Mouse (Mus musculus) NIH3T3 (cell line): ENCODE results near the gene Map3k1.

Source experiments
- DNase-seq: peaks from one replicate; pipeline ENCODE4 v3.0.0-alpha.2; 2012; ENCODE audit warnings: low read depth

The Map3k1 gene

GRCm38 (mm10) chr13:111812647-111813046, 3.9 kb upstream of the Map3k1 start:
- DNase-seq = peak; percentile 48

GRCm38 (mm10) chr13:111810998-111811628, 2.3 kb upstream of the Map3k1 start:
- no peak for DNase-seq

GRCm38 (mm10) chr13:111809466-111810228, 854 bp upstream of the Map3k1 start:
- no peak for DNase-seq

GRCm38 (mm10) chr13:111808387-111808636, 481 bp downstream of the Map3k1 start:
- no peak for DNase-seq

GRCm38 (mm10) chr13:111807596-111808386, 1.0 kb downstream of the Map3k1 start:
- no peak for DNase-seq

- no peak for DNase-seq
Observed at GRCm38 (mm10) chr13:111807105-111807595, 1.6 kb downstream of the Map3k1 start.

GRCm38 (mm10) chr13:111805738-111806722, 2.8 kb downstream of the Map3k1 start:
- no peak for DNase-seq

- no peak for DNase-seq
Observed at GRCm38 (mm10) chr13:111804951-111805673, 3.7 kb downstream of the Map3k1 start.

GRCm38 (mm10) chr13:111804189-111804588, 4.6 kb downstream of the Map3k1 start:
- DNase-seq = no peak

GRCm38 (mm10) chr13:111803506-111803905, 5.3 kb downstream of the Map3k1 start:
- no peak for DNase-seq

GRCm38 (mm10) chr13:111802900-111803299, 5.9 kb downstream of the Map3k1 start:
- DNase-seq = no peak

- DNase-seq = no peak
Observed at GRCm38 (mm10) chr13:111802271-111802665, 6.5 kb downstream of the Map3k1 start.

GRCm38 (mm10) chr13:111801662-111802270, 7.0 kb downstream of the Map3k1 start:
- no peak for DNase-seq

GRCm38 (mm10) chr13:111800866-111801265, 7.9 kb downstream of the Map3k1 start:
- DNase-seq = no peak

- DNase-seq = no peak
Observed at GRCm38 (mm10) chr13:111798044-111798443, 10.7 kb downstream of the Map3k1 start.

GRCm38 (mm10) chr13:111797021-111797420, 11.8 kb downstream of the Map3k1 start:
- no peak for DNase-seq

GRCm38 (mm10) chr13:111796191-111796920, 12.4 kb downstream of the Map3k1 start:
- peak; percentile 44 for DNase-seq

- DNase-seq = no peak
Observed at GRCm38 (mm10) chr13:111792975-111793287, 15.9 kb downstream of the Map3k1 start.

GRCm38 (mm10) chr13:111792130-111792974, 16.4 kb downstream of the Map3k1 start:
- no peak for DNase-seq
